Mouse (Mus musculus): ENCODE results near the gene Slc25a39. TPM values are rescaled to one million over a fixed set of nuclear protein-coding genes. Genes with fewer than 3 reads are reported as not detected.

The Slc25a39 gene
- polyA plus RNA-seq, 1 experiment: 1,128 TPM

GRCm38 (mm10) chr11:102375196-102376173, 32.3 kb downstream of the Slc25a39 start:
- TF ChIP-seq CTCF (conservative IDR thresholded peaks at IDR 0.05; ENCODE audit: insufficient read depth, insufficient read length, low read depth, low read length) (no peak), POLR2A (IDR thresholded peaks at IDR 0.05; ENCODE audit: low read depth, low read length) (peak; percentile 15)
- Histone ChIP-seq H3K36me3 (ENCODE audit: control insufficient read depth, insufficient read depth, low read length) (no peaks in the 10 kb centered on the region), H3K4me3 (ENCODE audit: insufficient read depth, low read depth, low read length) (no peak overlapping the region), H3K27ac (ENCODE audit: insufficient read depth, low read depth, low read length) (peak overlapping the region; percentile 82), H3K4me1 (ENCODE audit: control insufficient read depth, insufficient read depth, low read length) (peaks cover 7% of the 10 kb centered on the region; the same call in 1 of the 2 replicates), H3K27me3 (replicated peaks; ENCODE audit: control insufficient read depth, insufficient read depth, low read length) (no peaks in the 10 kb centered on the region)
- WGBS: 15% methylated on average over 23 of the region's 23 CpGs
- DNase-seq: peak; percentile 93

- Histone ChIP-seq H3K27me3 (replicated peaks; ENCODE audit: control insufficient read depth, insufficient read depth, low read length) (no peaks in the 10 kb centered on the region), H3K36me3 (ENCODE audit: control insufficient read depth, insufficient read depth, low read length) (no peaks in the 10 kb centered on the region), H3K4me3 (ENCODE audit: insufficient read depth, low read depth, low read length) (no peak overlapping the region), H3K4me1 (ENCODE audit: control insufficient read depth, insufficient read depth, low read length) (peaks cover 13% of the 10 kb centered on the region; the same call in 1 of the 2 replicates), H3K27ac (ENCODE audit: insufficient read depth, low read depth, low read length) (no peak overlapping the region)
- TF ChIP-seq POLR2A (IDR thresholded peaks at IDR 0.05; ENCODE audit: low read depth, low read length) (no peak), CTCF (conservative IDR thresholded peaks at IDR 0.05; ENCODE audit: insufficient read depth, insufficient read length, low read depth, low read length) (no peak)
- WGBS: 92% methylated on average over 7 of the region's 7 CpGs
- no peak for DNase-seq
These were observed 33.5 kb downstream of the Slc25a39 start for GRCm38 (mm10) chr11:102374108-102374725.

- TF ChIP-seq CTCF (conservative IDR thresholded peaks at IDR 0.05; ENCODE audit: insufficient read depth, insufficient read length, low read depth, low read length) (no peak), POLR2A (IDR thresholded peaks at IDR 0.05; ENCODE audit: low read depth, low read length) (no peak)
- Histone ChIP-seq H3K4me1 (ENCODE audit: control insufficient read depth, insufficient read depth, low read length) (peaks cover 18% of the 10 kb centered on the region; the same call in 1 of the 2 replicates), H3K36me3 (ENCODE audit: control insufficient read depth, insufficient read depth, low read length) (no peaks in the 10 kb centered on the region), H3K27me3 (replicated peaks; ENCODE audit: control insufficient read depth, insufficient read depth, low read length) (no peaks in the 10 kb centered on the region), H3K27ac (ENCODE audit: insufficient read depth, low read depth, low read length) (no peak overlapping the region), H3K4me3 (ENCODE audit: insufficient read depth, low read depth, low read length) (no peak overlapping the region)
- 49% methylated on average over 2 of the region's 2 CpGs for WGBS
- no peak for DNase-seq
These were observed 34.1 kb downstream of the Slc25a39 start for GRCm38 (mm10) chr11:102373646-102374045.

- no peak overlapping the region for H3K27ac ChIP-seq (ENCODE audit: insufficient read depth, low read depth, low read length)
- WGBS: 71% methylated on average over 14 of the region's 14 CpGs
- TF ChIP-seq CTCF (conservative IDR thresholded peaks at IDR 0.05; ENCODE audit: insufficient read depth, insufficient read length, low read depth, low read length) (no peak), POLR2A (IDR thresholded peaks at IDR 0.05; ENCODE audit: low read depth, low read length) (no peak)
- H3K36me3 ChIP-seq (ENCODE audit: control insufficient read depth, insufficient read depth, low read length): no peaks in the 10 kb centered on the region
- DNase-seq: no peak
- H3K4me3 ChIP-seq (ENCODE audit: insufficient read depth, low read depth, low read length): no peak overlapping the region
- H3K27me3 ChIP-seq (replicated peaks; ENCODE audit: control insufficient read depth, insufficient read depth, low read length): no peaks in the 10 kb centered on the region
- peaks cover 20% of the 10 kb centered on the region; the same call in 1 of the 2 replicates for H3K4me1 ChIP-seq (ENCODE audit: control insufficient read depth, insufficient read depth, low read length)
These were observed 34.8 kb downstream of the Slc25a39 start for GRCm38 (mm10) chr11:102372936-102373335.

- no peak overlapping the region for H3K27ac ChIP-seq (ENCODE audit: insufficient read depth, low read depth, low read length)
- peak; percentile 51 for DNase-seq
- 74% methylated on average over 12 of the region's 12 CpGs for WGBS
- no peaks in the 10 kb centered on the region for H3K36me3 ChIP-seq (ENCODE audit: control insufficient read depth, insufficient read depth, low read length)
- H3K27me3 ChIP-seq (replicated peaks; ENCODE audit: control insufficient read depth, insufficient read depth, low read length): no peaks in the 10 kb centered on the region
- peaks cover 20% of the 10 kb centered on the region; the same call in 1 of the 2 replicates for H3K4me1 ChIP-seq (ENCODE audit: control insufficient read depth, insufficient read depth, low read length)
- no peak overlapping the region for H3K4me3 ChIP-seq (ENCODE audit: insufficient read depth, low read depth, low read length)
- TF ChIP-seq CTCF (conservative IDR thresholded peaks at IDR 0.05; ENCODE audit: insufficient read depth, insufficient read length, low read depth, low read length) (no peak), POLR2A (IDR thresholded peaks at IDR 0.05; ENCODE audit: low read depth, low read length) (no peak)
These were observed 35.6 kb downstream of the Slc25a39 start for GRCm38 (mm10) chr11:102371926-102372685.

- Histone ChIP-seq H3K4me3 (ENCODE audit: insufficient read depth, low read depth, low read length) (no peak overlapping the region), H3K27ac (ENCODE audit: insufficient read depth, low read depth, low read length) (no peak overlapping the region), H3K4me1 (ENCODE audit: control insufficient read depth, insufficient read depth, low read length) (peaks cover 17% of the 10 kb centered on the region; the same call in 1 of the 2 replicates), H3K27me3 (replicated peaks; ENCODE audit: control insufficient read depth, insufficient read depth, low read length) (no peaks in the 10 kb centered on the region), H3K36me3 (ENCODE audit: control insufficient read depth, insufficient read depth, low read length) (no peaks in the 10 kb centered on the region)
- TF ChIP-seq CTCF (conservative IDR thresholded peaks at IDR 0.05; ENCODE audit: insufficient read depth, insufficient read length, low read depth, low read length): no peak
- no peak for TF ChIP-seq POLR2A (IDR thresholded peaks at IDR 0.05; ENCODE audit: low read depth, low read length)
- DNase-seq: no peak
- WGBS: 61% methylated on average over 7 of the region's 7 CpGs
These were observed 37.5 kb downstream of the Slc25a39 start for GRCm38 (mm10) chr11:102370285-102370684.

Measured in kidney, adult 2 months (tissue).